Mouse (Mus musculus) liver, embryonic 15.5 days (tissue): ENCODE results near the gene Mt3. TPM values are rescaled to one million over a fixed set of nuclear protein-coding genes. Genes with fewer than 3 reads are reported as not detected.

Source experiments
- polyA plus RNA-seq: library from polyadenylated mRNA; unstranded; fragments of >200 nt; fragmentation: Nextera tagmentation; extraction: Ambion mirVana; gene quantifications from 2 replicates; pipeline ENCODE4 v1.2.1, GENCODE M21; 2015

Mt3 gene
- polyA plus RNA-seq, 1 experiment from 2014 or later: not detected

Other genes starting within 250 kb of the Mt3 start
- gene Amfr, start 139.8 kb upstream of the Mt3 start, polyA plus RNA-seq: 52.2 and 59.4 TPM in 2 replicates
- 70.5 and 74.4 TPM in 2 replicates for gene Nudt21, start 115.6 kb upstream of the Mt3 start, polyA plus RNA-seq
- 4.2 and 4.9 TPM in 2 replicates for gene Ogfod1, start 115.4 kb upstream of the Mt3 start, polyA plus RNA-seq
- 2.6 and 3.4 TPM in 2 replicates for gene Bbs2, start 53.7 kb upstream of the Mt3 start, polyA plus RNA-seq
- 0.81 and 1.2 TPM in 2 replicates for gene Mt4, start 15.4 kb upstream of the Mt3 start, polyA plus RNA-seq
- gene Mt2, start 20.1 kb downstream of the Mt3 start, polyA plus RNA-seq: 1,256 and 1,483 TPM in 2 replicates
- gene Mt1, start 26.5 kb downstream of the Mt3 start, polyA plus RNA-seq: 5,156 and 5,724 TPM in 2 replicates
- gene Nup93, start 62.0 kb downstream of the Mt3 start, polyA plus RNA-seq: 39.4 and 41.7 TPM in 2 replicates
- gene Slc12a3, start 176.6 kb downstream of the Mt3 start, polyA plus RNA-seq: 0.15 and 0.37 TPM in 2 replicates
- gene Herpud1, start 233.8 kb downstream of the Mt3 start, polyA plus RNA-seq: 139 and 161 TPM in 2 replicates